Mouse (Mus musculus) MEL (cell line): ENCODE results near the gene Chm. TPM values are rescaled to one million over a fixed set of nuclear protein-coding genes. Genes with fewer than 3 reads are reported as not detected.

Experiments used
- DNase-seq: peaks from one replicate; pipeline ENCODE4 v3.0.0; 2011; ENCODE audit warnings: low read depth, low spot score
- H3K27ac ChIP-seq: 2 replicates; pipeline ENCODE4 v1.5.1; 2012; ENCODE audit warnings: low read depth, mild to moderate bottlenecking, control low read depth, low read length, moderate library complexity; ENCODE audit not compliant: control insufficient read depth
- H3K27me3 ChIP-seq, 2 experiments: fragments of 150-350 bp in 1 of 2; sonication (generic) in 1 of 2; 2 replicates each; pipeline ENCODE4 v1.6.1; 2012; ENCODE audit warnings: low read length in 2 of 2, mild to moderate bottlenecking in 2 of 2, improper control_type of control experiment in 1 of 2, moderate library complexity in 1 of 2; ENCODE audit not compliant: insufficient read depth in 2 of 2, control insufficient read depth in 1 of 2
- H3K36me3 ChIP-seq, 2 experiments: 2 replicates each; pipeline ENCODE4 v1.6.1; 2012 to 2014; ENCODE audit warnings: low read length in 2 of 2, improper control_type of control experiment in 1 of 2, inconsistent platforms in 1 of 2, mild to moderate bottlenecking in 1 of 2; ENCODE audit not compliant: insufficient read depth in 2 of 2, control insufficient read depth in 1 of 2
- H3K4me1 ChIP-seq, 2 experiments: fragments of 150-350 bp in 1 of 2; sonication (generic) in 1 of 2; 2 replicates each; pipeline ENCODE4 v1.6.1; 2012; ENCODE audit warnings: low read length in 2 of 2, improper control_type of control experiment in 1 of 2, mild to moderate bottlenecking in 1 of 2; ENCODE audit not compliant: insufficient read depth in 2 of 2, control insufficient read depth in 1 of 2
- H3K4me3 ChIP-seq, 2 experiments: fragments of 150-350 bp in 1 of 2; sonication (generic) in 1 of 2; 2 replicates each; pipeline ENCODE4 v1.5.1; 2012; ENCODE audit warnings: low read depth in 2 of 2, low read length in 2 of 2, mild to moderate bottlenecking in 2 of 2, moderate library complexity in 2 of 2, control low read depth in 1 of 2, improper control_type of control experiment in 1 of 2; ENCODE audit not compliant: control insufficient read depth in 1 of 2, insufficient read depth in 1 of 2
- H3K79me2 ChIP-seq: 2 replicates; pipeline ENCODE4 v1.6.1; 2012; ENCODE audit warnings: mild to moderate bottlenecking, low read length, moderate library complexity; ENCODE audit not compliant: control insufficient read depth, poor library complexity, insufficient read depth
- H3K9ac ChIP-seq: 2 replicates; pipeline ENCODE4 v1.6.1; 2012; ENCODE audit warnings: low read depth, mild to moderate bottlenecking, control low read depth, low read length, moderate library complexity; ENCODE audit not compliant: control insufficient read depth, poor library complexity, severe bottlenecking
- H3K9me3 ChIP-seq: fragments of 150-350 bp; sonication (generic); replicated peaks from 2 replicates; pipeline ENCODE4 v1.6.1; 2012; ENCODE audit warnings: mild to moderate bottlenecking, low read length, improper control_type of control experiment, moderate library complexity; ENCODE audit not compliant: insufficient read depth
- CHD1 ChIP-seq: IDR thresholded peaks from 2 replicates; pipeline ENCODE4 v1.6.1; 2012; ENCODE audit warnings: low read depth, mild to moderate bottlenecking, inconsistent platforms, low read length, improper control_type of control experiment
- CTCF ChIP-seq, 3 experiments: IDR thresholded peaks in 2 of 3; conservative IDR thresholded peaks in 1 of 3; 2 replicates each; pipeline ENCODE4 v1.5.1; 2011 to 2012; ENCODE audit warnings: low read length in 3 of 3, low read depth in 2 of 3, mild to moderate bottlenecking in 2 of 3, improper control_type of control experiment in 1 of 3, inconsistent platforms in 1 of 3, mixed read lengths in 1 of 3, moderate library complexity in 1 of 3; ENCODE audit not compliant: control insufficient read depth in 1 of 3, insufficient read depth in 1 of 3, poor library complexity in 1 of 3, severe bottlenecking in 1 of 3
- EP300 ChIP-seq, 2 experiments: IDR thresholded peaks; 2 replicates each; pipeline ENCODE4 v1.6.1; 2011; ENCODE audit warnings: improper control_type of control experiment in 2 of 2, low read length in 2 of 2, low read depth in 1 of 2, mild to moderate bottlenecking in 1 of 2
- ETS1 ChIP-seq: IDR thresholded peaks from 2 replicates; pipeline ENCODE4 v1.6.1; 2012; ENCODE audit warnings: low read depth, mild to moderate bottlenecking, inconsistent platforms, low read length, improper control_type of control experiment, moderate library complexity
- GATA1 ChIP-seq: IDR thresholded peaks from 2 replicates; pipeline ENCODE4 v1.6.1; 2011; ENCODE audit warnings: low read depth, low read length, improper control_type of control experiment
- JUND ChIP-seq: IDR thresholded peaks from 2 replicates; pipeline ENCODE4 v1.6.1; 2011; ENCODE audit warnings: low read depth, mild to moderate bottlenecking, improper control_type of control experiment, low read length
- MYB ChIP-seq: IDR thresholded peaks from 2 replicates; pipeline ENCODE4 v1.6.1; 2011; ENCODE audit warnings: mild to moderate bottlenecking, low read depth, low read length, improper control_type of control experiment
- MYC ChIP-seq: IDR thresholded peaks from 2 replicates; pipeline ENCODE4 v1.6.1; 2011; ENCODE audit warnings: low read depth, mild to moderate bottlenecking, low read length, improper control_type of control experiment, moderate library complexity
- RCOR1 ChIP-seq: IDR thresholded peaks from 2 replicates; pipeline ENCODE4 v1.6.1; 2012; ENCODE audit warnings: low read depth, mild to moderate bottlenecking, inconsistent platforms, low read length, improper control_type of control experiment
- SIN3A ChIP-seq: IDR thresholded peaks from 2 replicates; pipeline ENCODE4 v1.6.1; 2012; ENCODE audit warnings: low read length, improper control_type of control experiment, inconsistent platforms
- TCF12 ChIP-seq: IDR thresholded peaks from 2 replicates; pipeline ENCODE4 v1.6.1; 2014; ENCODE audit warnings: low read depth, mild to moderate bottlenecking, inconsistent platforms, low read length, improper control_type of control experiment, moderate library complexity
- USF1 ChIP-seq: IDR thresholded peaks from 2 replicates; pipeline ENCODE4 v1.6.1; 2014; ENCODE audit warnings: low read depth, mild to moderate bottlenecking, inconsistent platforms, low read length, improper control_type of control experiment, moderate library complexity
- polyA plus RNA-seq, 2 experiments: library from polyadenylated mRNA; stranded (reverse) in 1 of 2; unstranded in 1 of 2; fragments of >175 nt in 1 of 2; fragments of >200 nt in 1 of 2; gene quantifications; 2 replicates each; pipeline versions ENCODE4 v1.2.1 to v1.2.4; 2012; ENCODE audit warnings: low replicate concordance in 2 of 2, low read depth in 1 of 2; ENCODE audit not compliant: insufficient read length in 2 of 2, insufficient read depth in 1 of 2, missing spikeins in 1 of 2
- total RNA-seq: library from RNA; depleted of rRNA; stranded (reverse); fragments of 300-350 nt; gene quantifications from 2 replicates; pipeline ENCODE4 v1.2.3, GENCODE M21; 2012

Chm gene
- total and polyA plus RNA-seq, 3 experiments = 9.2 to 11.9 TPM; not detected in 1

GRCm38 (mm10) chrX:113076053-113076452 is 109.3 kb downstream of the Chm start:
- H3K36me3 ChIP-seq = peaks cover 0 to 7% of the 10 kb centered on the region in 2 experiments; a peak in 2 of 4 replicates
- no peaks in the 10 kb centered on the region for H3K27me3 ChIP-seq
- no peaks in the 10 kb centered on the region for H3K4me1 ChIP-seq
- H3K79me2 ChIP-seq = no peaks in the 10 kb centered on the region
- no peaks in the 10 kb centered on the region for H3K9me3 ChIP-seq
- H3K9ac ChIP-seq = no peak overlapping the region
- peak; percentile 30 for DNase-seq
- no peak overlapping the region for H3K27ac ChIP-seq
- H3K4me3 ChIP-seq = no peak overlapping the region
- TF ChIP-seq GATA1 (peak; percentile 67), EP300 (IDR thresholded peaks at IDR 0.05; ENCODE audit: low read depth in 1 of 2, low read length in 2 of 2) (peak; percentile 53 to 61; a peak in 3 of 4 replicates), ETS1 (no peak), MYC (no peak), TCF12 (peak; percentile 52), MYB (no peak), RCOR1 (peak; percentile 65; the same call in 1 of the 2 replicates)

GRCm38 (mm10) chrX:113074823-113075222 is 110.5 kb downstream of the Chm start:
- DNase-seq = no peak
- Histone ChIP-seq H3K4me3 (no peak overlapping the region), H3K4me1 (no peaks in the 10 kb centered on the region), H3K27me3 (no peaks in the 10 kb centered on the region), H3K79me2 (no peaks in the 10 kb centered on the region), H3K9me3 (no peaks in the 10 kb centered on the region), H3K27ac (no peak overlapping the region), H3K9ac (no peak overlapping the region), H3K36me3 (peaks cover 0 to 7% of the 10 kb centered on the region in 2 experiments; a peak in 2 of 4 replicates)
- TF ChIP-seq CHD1 = no peak
- no peak for TF ChIP-seq USF1
- TF ChIP-seq SIN3A = no peak
- no peak for TF ChIP-seq JUND

DNA sequence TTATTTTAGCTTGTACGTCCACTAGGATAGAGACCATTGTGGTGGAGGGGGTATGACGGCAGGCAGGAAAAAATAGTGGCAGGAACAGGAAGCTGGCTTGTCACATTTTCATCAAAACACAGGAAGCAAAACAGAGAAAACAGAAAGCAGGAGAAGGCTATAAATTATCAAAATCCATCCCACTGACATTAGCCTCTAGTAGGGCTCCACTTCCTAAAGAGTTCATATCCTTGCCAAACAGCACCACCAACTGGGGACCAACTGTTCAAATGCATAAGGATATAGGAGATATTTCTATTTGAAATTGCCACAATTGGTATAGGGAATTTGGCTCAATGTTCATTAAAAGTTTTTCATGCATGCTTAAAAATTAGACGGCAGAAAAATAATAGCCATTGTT is 181.7 kb downstream of the Chm start:
- no peak overlapping the region for H3K9ac ChIP-seq
- TF ChIP-seq CTCF (IDR thresholded peaks at IDR 0.05 in 2 of 3, conservative IDR thresholded peaks at IDR 0.05 in 1 of 3; ENCODE audit: control insufficient read depth in 1 of 3, insufficient read depth in 1 of 3, low read depth in 2 of 3, low read length in 3 of 3, poor library complexity in 1 of 3, severe bottlenecking in 1 of 3) = peak in 1 of 3 experiments; percentile 10; a peak in 1 of 6 replicates
- no peak for TF ChIP-seq SIN3A
- TF ChIP-seq ETS1 = no peak

More for the DNA sequence above, 181.7 kb downstream of the Chm start:
- peak; percentile 9 for DNase-seq
- H3K4me1 ChIP-seq = no peaks in the 10 kb centered on the region; a peak in 1 of 4 replicates
- H3K4me3 ChIP-seq = no peak overlapping the region
- H3K27ac ChIP-seq = no peak overlapping the region
- no peaks in the 10 kb centered on the region for H3K79me2 ChIP-seq
- H3K27me3 ChIP-seq = no peaks in the 10 kb centered on the region
- H3K9me3 ChIP-seq = no peaks in the 10 kb centered on the region
- H3K36me3 ChIP-seq = peaks cover 0 to 5% of the 10 kb centered on the region in 2 experiments; a peak in 2 of 4 replicates
